Mouse (Mus musculus): ENCODE measurements around the gene Cdk2ap2. TPM values are rescaled to one million over a fixed set of nuclear protein-coding genes. Genes with fewer than 3 reads are reported as not detected.
"Not testable (repeated sequence)": the region's sequence is repeated elsewhere in the genome, so short reads cannot be mapped to it uniquely, and the experiment has no call there.

Cdk2ap2 gene
- total and polyA plus RNA-seq, 2 experiments = 33.9 to 198 TPM

GRCm38 (mm10) chr19:4124432-4124831, 27.4 kb downstream of the Cdk2ap2 start:
- Histone ChIP-seq H3K27ac (replicated peaks; ENCODE audit: insufficient read depth, low read depth, low read length) (no peak overlapping the region), H3K79me2 (ENCODE audit: control insufficient read depth, insufficient read depth, low read length) (peaks cover 8% of the 10 kb centered on the region; the same call in 1 of the 2 replicates), H3K9ac (ENCODE audit: low read depth, low read length) (no peak overlapping the region), H3K4me3 (ENCODE audit: insufficient read depth, low read depth, low read length) (no peak overlapping the region), H3K4me1 (ENCODE audit: control insufficient read depth, insufficient read depth, low read length) (peaks cover 10% of the 10 kb centered on the region), H3K36me3 (ENCODE audit: control insufficient read depth, insufficient read depth, low read length) (no peaks in the 10 kb centered on the region; the same call in 1 of the 2 replicates), H3K27me3 (ENCODE audit: control insufficient read depth, insufficient read depth, low read length) (no peaks in the 10 kb centered on the region)
- DNase-seq (ENCODE audit: extremely low read depth, low read depth, low spot score) = no peak
- TF ChIP-seq POLR2A (IDR thresholded peaks at IDR 0.05; ENCODE audit: extremely low read depth, insufficient read depth, low read length) (no peak), CTCF (IDR thresholded peaks at IDR 0.05; ENCODE audit: low read depth, low read length) (no peak)
- WGBS = 82% methylated on average over 4 of the region's 4 CpGs

DNA sequence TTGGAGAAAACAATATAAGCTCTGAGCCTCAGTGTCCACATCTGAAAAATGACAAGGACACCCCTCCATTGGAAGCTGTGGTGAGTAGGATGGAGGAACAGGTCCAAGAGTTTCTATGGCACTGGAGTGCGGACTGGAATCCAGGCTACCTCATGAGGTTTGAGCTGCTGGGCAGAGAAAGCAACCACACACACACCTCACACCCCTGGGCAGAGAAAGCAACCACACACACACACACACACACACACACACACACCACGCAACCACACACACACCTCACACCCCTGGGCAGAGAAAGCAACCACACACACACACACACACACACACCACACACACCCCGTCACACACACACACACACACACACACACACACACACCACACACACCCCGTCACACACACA, 28.3 kb downstream of the Cdk2ap2 start:
- H3K27me3 ChIP-seq (ENCODE audit: control insufficient read depth, insufficient read depth, low read length); H3K4me1 ChIP-seq (ENCODE audit: control insufficient read depth, insufficient read depth, low read length); H3K79me2 ChIP-seq (ENCODE audit: control insufficient read depth, insufficient read depth, low read length); H3K36me3 ChIP-seq (ENCODE audit: control insufficient read depth, insufficient read depth, low read length); DNase-seq (ENCODE audit: extremely low read depth, low read depth, low spot score): not testable (repeated sequence)
- Histone ChIP-seq H3K27ac (replicated peaks; ENCODE audit: insufficient read depth, low read depth, low read length) (0 out of 2 replicates have a peak overlapping the region, but pooled peaks have one; percentile 3), H3K4me3 (ENCODE audit: insufficient read depth, low read depth, low read length) (peak overlapping the region; percentile 41), H3K9ac (ENCODE audit: low read depth, low read length) (peak overlapping the region; percentile 63)
- WGBS = 4% methylated on average over 4 of the region's 4 CpGs

GRCm38 (mm10) chr19:4125741-4126696, 29.0 kb downstream of the Cdk2ap2 start, which contains the start of gene Aip:
Gene Aip (minus strand): TSS chr19:4125858.
- 1% methylated on average over 63 of the region's 64 CpGs for WGBS
- Histone ChIP-seq H3K27ac (replicated peaks; ENCODE audit: insufficient read depth, low read depth, low read length) (peak within 1 kb of the TSS; percentile 72), H3K36me3 (ENCODE audit: control insufficient read depth, insufficient read depth, low read length) (no peaks in the 10 kb centered on the region; the same call in 1 of the 2 replicates), H3K79me2 (ENCODE audit: control insufficient read depth, insufficient read depth, low read length) (peaks cover 8% of the 10 kb centered on the region; the same call in 1 of the 2 replicates), H3K4me3 (ENCODE audit: insufficient read depth, low read depth, low read length) (peak within 1 kb of the TSS; percentile 93), H3K4me1 (ENCODE audit: control insufficient read depth, insufficient read depth, low read length) (peaks cover 5% of the 10 kb centered on the region; the same call in 1 of the 2 replicates), H3K9ac (ENCODE audit: low read depth, low read length) (peak within 1 kb of the TSS; percentile 90), H3K27me3 (ENCODE audit: control insufficient read depth, insufficient read depth, low read length) (no peaks in the 10 kb centered on the region)
- DNase-seq (ENCODE audit: extremely low read depth, low read depth, low spot score) = peak; percentile 87
- peak; percentile 76 for TF ChIP-seq CTCF (IDR thresholded peaks at IDR 0.05; ENCODE audit: low read depth, low read length)
- TF ChIP-seq POLR2A (IDR thresholded peaks at IDR 0.05; ENCODE audit: extremely low read depth, insufficient read depth, low read length) = peak; percentile 89

DNA sequence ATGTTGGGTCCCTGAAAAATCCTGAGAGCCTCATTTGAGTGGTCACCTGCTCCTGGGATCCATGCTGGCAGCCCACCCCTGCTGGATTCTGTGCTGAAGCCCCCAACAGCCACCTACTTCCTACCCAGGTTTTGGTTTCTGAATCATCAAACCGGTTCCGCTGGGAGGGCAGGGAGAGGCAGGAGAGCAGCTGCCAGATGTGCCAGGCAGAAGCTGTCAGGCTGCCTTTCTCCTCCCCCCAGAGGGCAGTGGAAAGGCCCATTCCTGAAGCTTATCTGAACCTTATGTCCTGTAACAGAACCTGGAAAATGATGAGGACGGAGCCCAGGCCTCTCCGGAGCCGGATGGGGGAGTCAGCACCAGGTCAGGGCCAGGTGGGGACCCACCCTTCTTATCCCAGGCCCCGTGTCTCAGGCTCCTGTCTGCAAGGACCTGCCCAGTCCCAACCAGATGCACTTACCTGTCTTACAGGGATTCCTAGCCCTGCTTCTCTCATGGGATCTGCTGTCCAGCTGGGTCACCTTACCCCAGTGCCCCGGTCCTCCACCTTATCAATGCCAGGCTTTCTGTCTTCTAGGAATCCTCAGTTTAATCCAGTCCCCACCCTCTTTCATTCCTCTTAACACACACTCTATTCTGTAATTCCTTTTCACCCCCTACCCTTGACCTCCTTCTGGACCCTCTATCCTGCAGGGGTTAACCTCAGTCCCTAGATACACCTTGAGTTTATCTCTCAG, 29.9 kb downstream of the Cdk2ap2 start:
- H3K27ac ChIP-seq (replicated peaks; ENCODE audit: insufficient read depth, low read depth, low read length) = no peak overlapping the region

DNA sequence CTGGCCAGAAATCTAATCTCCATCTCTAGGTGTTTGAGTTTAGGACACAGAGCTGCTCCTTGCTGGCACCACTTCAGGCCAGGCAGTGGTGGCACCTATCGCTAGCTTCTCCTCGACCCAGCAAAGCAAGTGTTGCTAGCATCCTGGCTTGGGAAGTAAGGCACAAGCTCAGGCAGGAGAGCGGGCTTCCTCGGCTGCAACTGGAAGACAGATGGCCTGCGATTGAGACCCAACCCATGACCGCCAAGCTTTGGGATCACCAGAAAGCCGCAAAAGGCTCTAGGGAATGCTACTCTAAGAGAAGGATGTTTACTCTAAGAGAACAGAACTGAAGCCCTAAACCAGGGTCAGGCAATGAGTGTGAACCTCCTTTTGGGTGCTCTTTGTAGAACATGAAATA, 32.5 kb downstream of the Cdk2ap2 start:
- Histone ChIP-seq H3K4me3 (ENCODE audit: insufficient read depth, low read depth, low read length) (no peak overlapping the region), H3K36me3 (ENCODE audit: control insufficient read depth, insufficient read depth, low read length) (no peaks in the 10 kb centered on the region; the same call in 1 of the 2 replicates), H3K9ac (ENCODE audit: low read depth, low read length) (no peak overlapping the region), H3K4me1 (ENCODE audit: control insufficient read depth, insufficient read depth, low read length) (peaks cover 9% of the 10 kb centered on the region), H3K79me2 (ENCODE audit: control insufficient read depth, insufficient read depth, low read length) (peaks cover 8% of the 10 kb centered on the region; the same call in 1 of the 2 replicates), H3K27ac (replicated peaks; ENCODE audit: insufficient read depth, low read depth, low read length) (no peak overlapping the region), H3K27me3 (ENCODE audit: control insufficient read depth, insufficient read depth, low read length) (no peaks in the 10 kb centered on the region)
- TF ChIP-seq POLR2A (IDR thresholded peaks at IDR 0.05; ENCODE audit: extremely low read depth, insufficient read depth, low read length) = no peak
- no peak for TF ChIP-seq CTCF (IDR thresholded peaks at IDR 0.05; ENCODE audit: low read depth, low read length)
- no peak for DNase-seq (ENCODE audit: extremely low read depth, low read depth, low spot score)
- 87% methylated on average over 7 of the region's 7 CpGs for WGBS

More for the DNA sequence above, 29.9 kb downstream of the Cdk2ap2 start:
- no peaks in the 10 kb centered on the region; the same call in 1 of the 2 replicates for H3K36me3 ChIP-seq (ENCODE audit: control insufficient read depth, insufficient read depth, low read length)
- H3K4me3 ChIP-seq (ENCODE audit: insufficient read depth, low read depth, low read length) = peak overlapping the region; percentile 93; the same call in 1 of the 2 replicates
- H3K27me3 ChIP-seq (ENCODE audit: control insufficient read depth, insufficient read depth, low read length) = no peaks in the 10 kb centered on the region
- H3K4me1 ChIP-seq (ENCODE audit: control insufficient read depth, insufficient read depth, low read length) = peaks cover 5% of the 10 kb centered on the region; the same call in 1 of the 2 replicates
- DNase-seq (ENCODE audit: extremely low read depth, low read depth, low spot score) = no peak
- 72% methylated on average over 7 of the region's 7 CpGs for WGBS
- H3K79me2 ChIP-seq (ENCODE audit: control insufficient read depth, insufficient read depth, low read length) = peaks cover 8% of the 10 kb centered on the region; the same call in 1 of the 2 replicates
- TF ChIP-seq CTCF (IDR thresholded peaks at IDR 0.05; ENCODE audit: low read depth, low read length) = no peak
- peak overlapping the region; percentile 5; the same call in 1 of the 2 replicates for H3K9ac ChIP-seq (ENCODE audit: low read depth, low read length)
